Mouse (Mus musculus): ENCODE results near the gene Tmem114. TPM values are rescaled to one million over a fixed set of nuclear protein-coding genes. Genes with fewer than 3 reads are reported as not detected.

Tmem114 gene
- polyA plus RNA-seq, 1 experiment from 2014 or later, result 0.79 TPM

GRCm38 (mm10) chr16:8402663-8403062, 22.3 kb downstream of the Tmem114 start:
- Histone ChIP-seq H3K27me3 (no peaks in the 10 kb centered on the region), H3K36me3 (no peaks in the 10 kb centered on the region), H3K4me3 (no peak overlapping the region), H3K4me1 (replicated peaks) (no peaks in the 10 kb centered on the region; the same call in 1 of the 2 replicates), H3K9ac (no peak overlapping the region), H3K9me3 (no peaks in the 10 kb centered on the region), H3K27ac (replicated peaks) (no peak overlapping the region), H3K4me2 (no peak overlapping the region)
- no peak for ATAC-seq (ENCODE audit: low FRiP score, low read depth)
- WGBS, result 84% methylated on average over 2 of the region's 2 CpGs

GRCm38 (mm10) chr16:8401171-8401955, 23.6 kb downstream of the Tmem114 start:
- Histone ChIP-seq H3K9me3 (no peaks in the 10 kb centered on the region), H3K9ac (no peak overlapping the region), H3K4me3 (no peak overlapping the region), H3K4me1 (replicated peaks) (no peaks in the 10 kb centered on the region; the same call in 1 of the 2 replicates), H3K27me3 (no peaks in the 10 kb centered on the region), H3K4me2 (no peak overlapping the region), H3K27ac (replicated peaks) (no peak overlapping the region), H3K36me3 (no peaks in the 10 kb centered on the region)
- 52% methylated on average over 9 of the region's 9 CpGs for WGBS
- ATAC-seq (ENCODE audit: low FRiP score, low read depth), result no peak

GRCm38 (mm10) chr16:8399868-8400267, 25.1 kb downstream of the Tmem114 start:
- no peak for ATAC-seq (ENCODE audit: low FRiP score, low read depth)
- Histone ChIP-seq H3K4me2 (no peak overlapping the region), H3K4me3 (no peak overlapping the region), H3K36me3 (no peaks in the 10 kb centered on the region), H3K27me3 (no peaks in the 10 kb centered on the region), H3K4me1 (replicated peaks) (no peaks in the 10 kb centered on the region; the same call in 1 of the 2 replicates), H3K9me3 (no peaks in the 10 kb centered on the region), H3K27ac (replicated peaks) (no peak overlapping the region), H3K9ac (no peak overlapping the region)
- 80% methylated on average over 6 of the region's 6 CpGs for WGBS

GRCm38 (mm10) chr16:8394946-8395345, 30.0 kb downstream of the Tmem114 start:
- no peaks in the 10 kb centered on the region for H3K27me3 ChIP-seq
- H3K4me3 ChIP-seq, result no peak overlapping the region
- H3K27ac ChIP-seq (replicated peaks), result no peak overlapping the region
- no peaks in the 10 kb centered on the region for H3K4me1 ChIP-seq (replicated peaks)
- ATAC-seq (ENCODE audit: low FRiP score, low read depth), result no peak
- H3K4me2 ChIP-seq, result no peak overlapping the region
- H3K9me3 ChIP-seq, result no peaks in the 10 kb centered on the region
- no peaks in the 10 kb centered on the region for H3K36me3 ChIP-seq
- H3K9ac ChIP-seq, result no peak overlapping the region

GRCm38 (mm10) chr16:8388491-8388890, 36.4 kb downstream of the Tmem114 start:
- WGBS, result 97% methylated on average over 1 of the region's 1 CpGs
- Histone ChIP-seq H3K36me3 (no peaks in the 10 kb centered on the region), H3K4me2 (no peak overlapping the region), H3K27ac (replicated peaks) (no peak overlapping the region), H3K4me1 (replicated peaks) (no peaks in the 10 kb centered on the region), H3K9ac (no peak overlapping the region), H3K4me3 (no peak overlapping the region), H3K9me3 (no peaks in the 10 kb centered on the region), H3K27me3 (no peaks in the 10 kb centered on the region)
- no peak for ATAC-seq (ENCODE audit: low FRiP score, low read depth)

- Histone ChIP-seq H3K9ac (no peak overlapping the region), H3K4me2 (no peak overlapping the region), H3K36me3 (no peaks in the 10 kb centered on the region), H3K4me1 (replicated peaks) (no peaks in the 10 kb centered on the region), H3K9me3 (no peaks in the 10 kb centered on the region), H3K27me3 (no peaks in the 10 kb centered on the region), H3K4me3 (no peak overlapping the region), H3K27ac (replicated peaks) (no peak overlapping the region)
- no peak for ATAC-seq (ENCODE audit: low FRiP score, low read depth)
- 64% methylated on average over 6 of the region's 6 CpGs for WGBS
Observed at GRCm38 (mm10) chr16:8386386-8386785, 38.5 kb downstream of the Tmem114 start.

- no peaks in the 10 kb centered on the region for H3K36me3 ChIP-seq
- H3K9ac ChIP-seq, result no peak overlapping the region
- H3K27ac ChIP-seq (replicated peaks), result no peak overlapping the region
- H3K27me3 ChIP-seq, result no peaks in the 10 kb centered on the region
- H3K9me3 ChIP-seq, result no peaks in the 10 kb centered on the region
- H3K4me3 ChIP-seq, result no peak overlapping the region
- ATAC-seq (ENCODE audit: low FRiP score, low read depth), result no peak
- H3K4me1 ChIP-seq (replicated peaks), result no peaks in the 10 kb centered on the region
- H3K4me2 ChIP-seq, result no peak overlapping the region
- 80% methylated on average over 5 of the region's 5 CpGs for WGBS
Observed at GRCm38 (mm10) chr16:8385679-8386078, 39.3 kb downstream of the Tmem114 start.

- Histone ChIP-seq H3K9ac (no peak overlapping the region), H3K4me1 (replicated peaks) (no peaks in the 10 kb centered on the region), H3K27me3 (no peaks in the 10 kb centered on the region), H3K27ac (replicated peaks) (no peak overlapping the region), H3K9me3 (no peaks in the 10 kb centered on the region), H3K4me2 (no peak overlapping the region), H3K36me3 (no peaks in the 10 kb centered on the region), H3K4me3 (no peak overlapping the region)
- WGBS, result 66% methylated on average over 10 of the region's 10 CpGs
- no peak for ATAC-seq (ENCODE audit: low FRiP score, low read depth)
Observed at GRCm38 (mm10) chr16:8384772-8385171, 40.2 kb downstream of the Tmem114 start.

GRCm38 (mm10) chr16:8383396-8383795, 41.5 kb downstream of the Tmem114 start:
- no peak for ATAC-seq (ENCODE audit: low FRiP score, low read depth)
- no peak overlapping the region for H3K9ac ChIP-seq
- WGBS, result 86% methylated on average over 9 of the region's 9 CpGs
- H3K9me3 ChIP-seq, result no peaks in the 10 kb centered on the region
- H3K4me2 ChIP-seq, result no peak overlapping the region
- H3K36me3 ChIP-seq, result no peaks in the 10 kb centered on the region
- no peaks in the 10 kb centered on the region for H3K27me3 ChIP-seq
- H3K4me3 ChIP-seq, result no peak overlapping the region
- no peak overlapping the region for H3K27ac ChIP-seq (replicated peaks)
- H3K4me1 ChIP-seq (replicated peaks), result no peaks in the 10 kb centered on the region

- Histone ChIP-seq H3K4me3 (no peak overlapping the region), H3K36me3 (no peaks in the 10 kb centered on the region), H3K4me1 (replicated peaks) (no peaks in the 10 kb centered on the region), H3K27ac (replicated peaks) (no peak overlapping the region), H3K27me3 (no peaks in the 10 kb centered on the region), H3K9me3 (no peaks in the 10 kb centered on the region), H3K4me2 (no peak overlapping the region), H3K9ac (no peak overlapping the region)
- no peak for ATAC-seq (ENCODE audit: low FRiP score, low read depth)
- WGBS, result 81% methylated on average over 3 of the region's 3 CpGs
Observed at GRCm38 (mm10) chr16:8363066-8363465, 61.9 kb downstream of the Tmem114 start.

Other genes with a start within 250 kb of the Tmem114 start
- gene Mettl22, start 45.7 kb upstream of the Tmem114 start, polyA plus RNA-seq (2015; fragmentation: Nextera tagmentation; extraction: Ambion mirVana), result 43.8 and 51.7 TPM in 2 replicates
- 82.8 and 85.6 TPM in 2 replicates for gene Abat, start 88.3 kb upstream of the Tmem114 start, polyA plus RNA-seq (2015; fragmentation: Nextera tagmentation; extraction: Ambion mirVana)
- 39.0 and 39.7 TPM in 2 replicates for gene Pmm2, start 212.5 kb upstream of the Tmem114 start, polyA plus RNA-seq (2015; fragmentation: Nextera tagmentation; extraction: Ambion mirVana)
- gene Tmem186, start 212.6 kb upstream of the Tmem114 start, polyA plus RNA-seq (2015; fragmentation: Nextera tagmentation; extraction: Ambion mirVana), result 20.2 and 22.0 TPM in 2 replicates
- gene Carhsp1, start 247.0 kb upstream of the Tmem114 start, polyA plus RNA-seq (2015; fragmentation: Nextera tagmentation; extraction: Ambion mirVana), result 171 and 178 TPM in 2 replicates